Mouse (Mus musculus) left cerebral cortex, postnatal 25 days (tissue): ENCODE results near the gene Fam49a. TPM values are rescaled to one million over a fixed set of nuclear protein-coding genes. Genes with fewer than 3 reads are reported as not detected.
"Not testable (repeated sequence)": the region's sequence is repeated elsewhere in the genome, so short reads cannot be mapped to it uniquely, and the experiment has no call there.

Experiments
- DNase-seq, 2 experiments: peaks; one replicate each; pipeline ENCODE4 v3.0.0; 2022; ENCODE audit warnings: low spot score in 2 of 2, mixed read lengths in 1 of 2
- intact Hi-C: fragments of 180-260 bp; cut with DNase I; formaldehyde crosslinking; loops from one replicate; pipeline ENCODE4 v1.15.1; 2025
- total RNA-seq, 2 experiments: library from RNA; stranded (reverse); gene quantifications; 2 replicates each; pipeline ENCODE4 v1.2.3; 2021

The Fam49a gene
- 100 to 1,000 TPM; 206 to 223 TPM for total RNA-seq

DNA sequence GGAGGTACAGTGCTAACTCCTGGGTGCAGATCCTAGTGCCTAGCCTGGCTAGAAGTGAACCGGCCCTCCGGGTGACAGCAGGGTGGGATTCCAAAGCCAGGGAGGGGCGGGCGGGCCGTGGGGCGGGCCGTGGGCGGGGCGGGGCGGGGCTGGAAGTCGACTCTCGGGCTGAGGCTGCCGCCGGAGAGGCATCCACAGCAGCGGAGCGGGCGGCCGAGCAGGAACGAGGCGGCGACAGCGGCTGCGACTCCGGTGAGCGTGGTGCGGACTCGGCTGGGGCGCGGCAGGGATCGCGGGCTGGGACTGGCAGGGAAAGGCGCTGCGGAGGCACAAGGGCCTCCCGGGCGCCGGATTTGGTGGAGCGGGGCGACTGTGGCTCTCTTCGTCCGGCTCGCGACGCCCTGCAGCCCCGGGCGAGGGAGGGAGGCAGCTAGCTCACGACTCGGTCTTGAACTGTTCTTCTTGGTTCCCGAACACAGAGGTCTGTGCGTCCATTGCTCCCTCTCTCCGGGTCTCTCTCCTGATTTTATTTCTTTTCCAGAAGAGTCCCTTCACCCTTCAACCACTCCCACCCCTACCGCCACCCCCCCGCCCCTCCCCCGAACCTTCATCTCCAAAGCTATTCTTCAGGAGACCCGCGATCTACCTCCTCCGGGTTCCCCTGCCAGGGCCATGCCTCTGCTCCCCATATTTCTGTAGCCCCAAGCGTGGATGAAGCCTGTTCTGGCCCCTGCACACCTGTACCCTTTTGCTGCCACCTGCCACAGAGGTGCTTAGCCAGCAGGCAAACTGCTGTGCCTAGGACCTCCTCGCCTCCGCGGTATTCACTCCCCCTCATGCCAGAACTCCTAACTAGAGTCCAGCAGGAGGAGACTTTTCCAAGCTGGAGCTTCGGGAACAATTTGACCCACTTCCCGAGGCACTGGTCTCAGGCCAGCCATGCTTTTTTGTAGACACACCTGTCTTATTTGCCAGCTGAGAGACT lies at the start of gene Fam49a:
Gene Fam49a (plus strand): TSS at position 153 of the 985 bp plus-strand sequence.
- DNase-seq: peak; percentile 79 to 80
- intact Hi-C loops: loop anchor here (2.0 to 5.0 kb wide), 5 partner anchors 37 to 81 kb away; no protein-coding TSS in a partner anchor

DNA sequence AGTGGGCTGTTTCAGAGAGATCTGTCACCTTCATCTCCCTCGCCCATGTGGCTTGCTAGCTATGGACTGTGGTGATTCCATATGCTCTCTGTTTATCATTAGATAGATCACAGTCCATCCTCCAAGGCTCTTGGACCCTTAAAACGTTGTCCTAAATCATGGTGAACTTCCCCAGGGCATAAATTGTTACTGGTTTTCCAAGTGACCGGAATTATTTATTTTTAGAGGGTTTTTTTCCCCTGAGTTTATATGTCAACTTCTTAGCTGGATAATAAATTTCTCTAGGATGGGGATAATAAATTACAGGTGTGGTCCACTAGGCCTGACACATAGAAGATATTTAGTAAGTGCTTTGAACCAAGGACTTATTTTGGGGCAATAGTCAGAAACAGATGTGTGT lies 48.4 kb upstream of the Fam49a start:
- intact Hi-C loops: no loop called here
- DNase-seq: no peak

DNA sequence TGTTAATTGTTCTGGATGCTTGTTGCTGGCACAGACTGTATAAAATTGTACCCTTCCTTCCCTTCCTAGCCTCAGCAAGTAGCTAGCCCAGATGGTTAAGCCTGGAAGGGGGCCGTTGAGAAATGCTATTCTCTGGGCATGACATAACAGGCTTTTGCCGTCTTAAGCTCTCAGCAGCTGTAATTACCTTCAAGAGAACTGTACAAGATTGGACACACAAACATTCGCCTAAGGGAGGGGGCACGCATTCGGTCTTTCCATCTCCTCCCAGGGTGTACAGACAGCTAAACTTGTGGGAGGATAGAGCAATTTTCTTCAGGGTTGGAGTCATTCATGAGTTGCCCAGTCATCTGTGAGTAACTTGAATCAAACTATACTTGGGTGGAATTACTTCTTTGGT lies 43.0 kb upstream of the Fam49a start:
- no peak for DNase-seq
- intact Hi-C loops: loop anchor here (2.0 kb wide), 1 partner anchor 38 kb away; no protein-coding TSS in a partner anchor

DNA sequence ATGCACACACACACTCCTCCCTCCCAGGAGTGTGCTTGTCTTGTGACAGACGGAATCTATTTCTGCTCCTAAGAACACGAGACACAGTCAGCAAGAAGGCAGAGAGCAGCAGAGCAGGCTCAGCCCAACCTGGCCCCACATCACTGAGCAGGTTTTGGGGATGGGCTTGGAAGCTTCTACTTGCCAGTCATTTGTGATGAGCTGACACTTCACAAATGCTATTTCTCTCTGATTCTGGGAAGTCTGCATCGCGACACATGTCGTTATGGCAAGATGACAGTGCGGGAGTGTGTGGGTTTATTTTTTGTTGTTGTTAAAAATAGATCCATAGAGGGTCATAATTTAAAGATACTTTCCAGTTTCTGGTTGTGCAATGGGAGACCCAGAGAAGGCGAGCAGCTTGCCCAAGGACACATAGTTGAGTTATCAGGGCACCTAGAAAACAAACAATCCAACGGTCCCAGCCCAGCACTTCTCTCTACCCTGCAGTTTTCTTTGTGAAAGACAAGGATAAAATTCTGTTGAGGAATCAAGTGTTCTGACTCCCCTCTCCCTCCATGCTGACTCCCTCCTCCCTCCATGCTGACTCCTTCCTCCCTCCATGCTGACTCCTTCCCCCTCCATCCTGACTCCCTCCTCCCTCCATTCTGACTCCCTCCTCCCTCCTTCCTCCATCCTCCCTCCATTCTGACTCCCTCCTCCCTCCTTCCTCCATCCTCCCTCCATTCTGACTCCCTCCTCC lies 41.0 kb upstream of the Fam49a start:
- peak; percentile 49 to 86 for DNase-seq
- intact Hi-C loops: no loop called here

DNA sequence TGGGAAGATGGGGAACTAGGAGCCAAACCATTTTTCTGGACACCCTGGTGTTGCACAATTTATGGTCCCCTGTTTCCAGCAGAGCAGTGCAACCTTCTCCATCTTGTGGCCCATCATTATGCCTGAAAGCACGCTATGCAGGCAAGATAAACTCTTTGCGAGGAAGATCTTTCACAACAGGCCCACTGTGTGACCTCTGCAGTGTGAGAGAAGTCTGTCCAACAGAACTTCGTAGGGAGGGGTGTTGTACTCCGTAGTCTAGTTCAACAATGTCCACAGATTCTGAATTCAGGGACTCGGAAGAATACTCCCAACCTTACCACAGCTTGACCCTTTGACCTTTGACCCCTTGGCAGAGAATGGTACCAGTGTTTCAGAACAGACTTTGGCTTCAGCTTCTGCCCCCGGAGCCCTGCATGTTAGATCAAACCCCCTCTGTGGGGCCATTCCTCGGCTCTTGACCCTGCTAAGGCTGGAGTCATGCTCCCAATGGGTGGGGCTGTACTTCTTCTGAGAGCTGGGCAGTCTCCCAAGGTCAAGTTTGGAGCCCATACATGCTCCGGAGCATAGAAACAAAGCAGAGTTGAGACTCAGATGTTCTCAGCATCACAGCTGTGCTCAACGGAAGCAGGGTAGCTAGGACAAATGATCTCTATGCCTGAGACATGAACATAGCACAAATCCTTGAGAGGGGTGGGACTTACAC lies 39.2 kb upstream of the Fam49a start:
- DNase-seq: no peak
- intact Hi-C loops: no loop called here

DNA sequence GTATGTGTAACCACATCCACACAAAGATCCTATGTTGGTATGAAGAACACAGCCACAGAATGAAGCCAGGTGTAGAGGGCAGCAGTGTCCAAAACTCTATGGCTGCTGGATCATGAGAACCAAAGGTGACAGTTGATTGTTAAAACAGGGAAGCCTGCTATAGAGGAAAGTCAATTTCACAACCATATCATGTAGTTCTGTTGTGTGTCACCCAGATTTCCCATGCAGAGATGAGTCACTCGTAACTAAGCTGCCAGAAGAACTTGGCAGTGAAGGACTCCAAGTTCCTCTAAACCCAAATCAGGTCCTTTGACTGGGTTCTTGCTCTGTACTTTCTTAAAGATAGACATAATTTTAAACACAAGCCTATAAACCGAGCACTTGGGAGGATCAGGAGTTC lies 38.6 kb upstream of the Fam49a start:
- intact Hi-C loops: no loop called here
- peak in 1 of 2 experiments; percentile 88 for DNase-seq

DNA sequence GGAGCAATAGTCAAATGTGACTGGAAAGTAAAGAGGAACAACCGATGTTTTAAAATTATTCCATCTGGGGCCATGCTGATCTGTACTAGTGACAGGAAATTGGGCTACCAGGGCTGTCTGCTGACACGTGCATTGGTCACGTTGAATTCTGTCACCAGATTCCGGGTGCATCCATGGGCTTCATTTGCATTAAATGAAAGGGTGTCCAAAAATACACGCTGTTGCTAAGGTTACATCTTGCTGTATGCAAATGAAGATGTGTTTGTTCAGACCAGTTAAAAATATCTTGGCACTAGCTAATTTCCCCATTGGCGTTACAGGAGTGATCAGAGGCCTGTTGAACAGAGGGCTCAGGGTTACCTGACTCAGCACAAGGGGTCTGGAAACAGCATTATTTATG lies 36.2 kb upstream of the Fam49a start:
- intact Hi-C loops: loop anchor here (2.0 kb wide), 1 partner anchor 37 kb away; the partner anchor contains the start of gene Fam49a
- peak; percentile 78 to 95 for DNase-seq

DNA sequence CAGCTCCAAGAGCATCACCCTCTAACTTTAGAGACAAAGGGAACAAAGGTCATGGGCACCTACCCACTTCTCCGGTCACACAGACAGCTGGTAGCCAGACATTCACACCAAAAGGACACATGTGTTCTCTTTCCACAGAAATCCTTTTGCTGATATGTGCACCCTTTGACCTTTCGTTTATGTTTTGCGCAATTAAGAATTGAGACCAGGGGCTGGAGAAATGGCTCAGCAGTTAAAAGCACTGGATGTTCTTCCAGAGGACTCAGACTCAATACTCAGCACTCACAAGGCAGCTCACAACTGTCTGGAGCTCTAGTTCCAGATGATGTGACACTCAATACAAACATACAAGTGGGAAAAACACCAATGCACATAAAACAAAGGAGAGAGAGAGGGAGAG lies 34.3 kb upstream of the Fam49a start:
- DNase-seq: no peak
- intact Hi-C loops: no loop called here

DNA sequence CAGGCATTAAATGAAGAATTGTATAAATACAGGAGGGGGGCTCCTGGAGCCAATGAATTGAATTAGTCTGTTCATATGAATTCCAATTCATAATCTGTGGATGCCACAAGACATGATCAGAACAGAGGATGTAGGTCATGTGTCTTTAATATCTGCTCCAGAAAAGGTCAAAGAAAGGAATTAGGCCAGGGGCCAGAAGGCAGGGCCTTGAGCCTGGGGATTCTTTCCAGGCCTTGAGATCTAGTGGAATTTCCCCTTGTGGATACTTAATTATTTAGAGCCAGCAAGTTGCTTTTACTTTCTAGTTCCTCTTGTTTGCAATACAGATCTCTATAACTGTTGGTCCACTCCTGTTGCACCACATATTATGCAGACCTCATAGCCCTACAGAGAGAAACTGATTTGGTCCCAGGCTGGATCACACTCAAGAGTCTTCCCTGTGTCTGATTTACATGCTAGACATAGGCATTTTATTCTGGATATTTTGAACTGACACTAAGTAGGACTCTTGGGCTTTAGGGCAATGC lies 31.8 kb upstream of the Fam49a start:
- DNase-seq: no peak
- intact Hi-C loops: no loop called here

DNA sequence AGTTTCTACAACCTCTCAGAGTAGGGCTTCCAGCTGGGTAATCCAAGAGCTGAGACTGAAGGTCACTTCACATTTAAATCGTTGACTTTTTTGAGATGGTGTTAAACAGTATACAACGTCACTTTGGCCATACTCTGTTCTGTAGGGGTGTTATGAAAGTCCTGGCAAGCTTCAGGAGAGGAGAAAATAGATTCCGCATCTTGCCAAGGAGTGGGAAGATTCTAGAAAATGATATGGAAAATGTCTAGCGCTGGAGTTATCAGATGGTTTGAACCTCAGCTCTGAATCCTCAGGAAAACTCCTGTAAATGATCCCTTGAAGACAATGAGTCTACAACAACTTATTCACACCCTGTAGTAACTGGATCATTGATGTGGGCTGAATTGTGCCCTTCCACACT lies 29.8 kb upstream of the Fam49a start:
- DNase-seq: peak in 1 of 2 experiments; percentile 78
- intact Hi-C loops: no loop called here

DNA sequence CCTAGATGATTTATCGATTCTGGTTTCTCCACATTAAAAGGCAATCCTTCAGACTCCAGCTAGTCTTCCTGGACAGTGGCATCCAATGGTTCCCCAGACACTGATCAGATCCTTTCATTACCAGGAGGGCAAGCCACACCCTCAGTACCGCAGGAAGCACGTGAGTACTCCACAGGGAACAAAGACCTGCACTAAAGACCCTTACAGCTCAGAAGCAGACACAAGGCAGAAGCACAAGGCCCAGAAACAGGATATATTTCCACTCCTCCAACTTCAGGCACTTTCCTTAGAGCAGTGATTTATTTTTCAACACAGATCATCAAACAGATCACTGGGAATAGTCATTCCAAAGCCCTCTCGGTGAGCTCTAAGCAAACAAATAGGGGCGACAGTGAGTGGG lies 25.0 kb upstream of the Fam49a start:
- DNase-seq: no peak
- intact Hi-C loops: no loop called here

DNA sequence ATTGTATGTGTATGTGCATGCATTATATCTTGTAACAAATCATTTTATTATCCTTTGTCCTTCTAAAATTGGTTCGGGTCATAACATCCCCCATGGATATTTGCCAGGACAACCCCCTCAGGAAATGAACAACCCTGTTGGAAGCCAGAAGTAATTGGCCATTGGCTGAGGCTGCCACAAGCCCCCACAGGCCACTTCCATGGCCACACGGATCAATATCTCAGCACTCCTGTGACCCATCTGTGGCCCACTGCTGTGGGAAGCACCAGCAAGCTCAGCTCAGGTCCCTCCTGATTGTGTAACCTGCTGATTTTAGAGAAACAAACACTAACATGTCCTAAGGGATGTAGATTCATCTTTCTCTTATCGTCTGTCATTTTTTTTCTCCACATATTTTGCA lies 22.4 kb upstream of the Fam49a start:
- DNase-seq: no peak
- intact Hi-C loops: no loop called here

DNA sequence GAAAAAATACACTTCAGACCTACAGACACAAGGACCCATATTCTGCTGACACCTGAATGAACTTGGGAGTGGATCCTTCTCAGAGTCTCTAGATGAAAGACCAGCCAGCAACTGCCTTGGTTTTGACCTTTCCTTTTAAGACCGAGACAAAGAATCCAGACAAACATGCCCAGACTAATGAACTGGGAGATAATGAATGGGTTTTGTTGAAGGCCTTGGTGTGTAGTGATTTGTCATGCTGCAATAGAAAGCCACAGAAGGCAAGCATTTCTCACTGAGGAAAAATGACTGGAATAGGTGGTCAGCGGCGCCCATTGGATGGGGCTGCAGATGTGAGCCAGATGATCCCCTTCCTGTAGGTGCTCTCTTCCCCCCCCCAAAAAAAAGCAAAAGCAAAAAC lies 18.8 kb upstream of the Fam49a start:
- DNase-seq: no peak
- intact Hi-C loops: no loop called here

DNA sequence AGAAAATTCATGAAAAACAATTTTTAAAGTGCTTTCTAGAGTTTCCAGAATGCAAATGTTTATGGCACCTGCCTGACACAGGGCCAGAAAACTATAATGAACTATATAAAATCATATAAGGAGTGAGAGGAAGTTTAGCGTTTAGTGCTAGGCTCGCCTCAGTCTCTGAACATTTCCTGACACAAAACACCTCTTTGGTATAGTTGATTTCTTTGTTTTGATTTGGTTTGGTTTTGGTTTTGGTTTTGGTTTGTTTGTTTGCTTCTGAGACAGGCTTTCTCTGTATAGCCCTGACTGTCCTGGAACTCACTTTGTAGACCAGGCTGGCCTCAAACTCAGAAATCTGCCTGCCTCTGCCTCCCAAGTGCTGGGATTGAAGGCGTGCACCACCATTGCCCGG lies 14.9 kb upstream of the Fam49a start:
- DNase-seq, intact Hi-C loops: not testable (repeated sequence)

DNA sequence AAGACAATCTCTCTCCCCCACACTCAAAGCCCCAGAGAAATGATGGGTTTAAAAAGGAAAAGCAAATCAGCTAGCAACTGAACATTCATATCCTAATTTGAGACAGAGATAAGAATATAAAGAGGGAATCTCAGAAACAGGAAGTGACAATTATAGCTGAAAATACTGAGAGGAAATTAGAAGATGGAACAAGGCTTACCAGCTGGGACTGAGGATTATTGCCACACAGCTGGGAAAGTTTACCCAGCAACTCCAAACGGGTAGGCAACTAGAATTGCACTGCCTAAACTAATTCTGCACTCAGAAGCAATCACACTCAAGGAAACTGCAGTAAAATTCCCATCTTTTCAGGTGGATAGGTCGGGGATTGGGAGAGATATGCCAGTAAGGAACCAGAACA lies 12.4 kb upstream of the Fam49a start:
- DNase-seq: no peak
- intact Hi-C loops: no loop called here

DNA sequence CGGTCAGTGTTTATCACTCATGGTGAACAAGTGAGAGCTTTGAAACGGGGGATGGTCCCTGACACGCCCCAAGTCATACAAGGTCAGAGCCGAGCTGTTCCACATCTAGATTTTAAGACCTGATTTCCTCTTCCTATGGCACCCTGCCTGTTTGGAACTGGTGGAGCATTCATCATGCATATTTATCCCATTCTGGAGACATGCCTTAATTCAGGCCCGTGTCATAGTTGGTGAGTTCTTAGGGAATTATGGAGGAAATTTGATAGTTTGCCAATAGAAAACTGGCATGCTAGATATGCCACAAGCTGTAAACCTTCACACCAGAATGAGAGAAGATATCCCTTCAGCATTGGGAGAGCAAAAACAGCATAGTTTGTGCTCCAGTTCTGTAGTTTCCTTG lies 8.4 kb upstream of the Fam49a start:
- intact Hi-C loops: no loop called here

DNA sequence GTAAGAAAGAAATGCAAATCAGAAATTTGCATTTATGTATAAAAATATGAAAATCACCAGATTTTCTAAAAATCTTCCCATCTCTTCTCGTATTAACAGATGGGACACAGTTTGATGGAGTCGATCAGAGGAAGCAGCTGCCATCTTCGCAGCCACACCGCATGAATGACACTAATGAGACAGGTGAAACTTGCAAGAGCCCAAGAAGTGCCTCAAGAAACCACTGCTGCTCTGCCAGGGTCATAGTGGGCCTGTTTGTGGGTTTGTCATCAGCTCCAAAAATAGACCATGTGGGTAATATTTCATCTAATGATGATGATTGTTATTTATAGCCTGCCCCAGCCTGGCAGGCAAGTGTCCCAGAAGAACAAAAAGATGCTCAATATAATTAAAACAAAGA lies 7.8 kb upstream of the Fam49a start:
- intact Hi-C loops: no loop called here
- no peak for DNase-seq

More for the DNA sequence above, 8.4 kb upstream of the Fam49a start:
- DNase-seq: no peak

DNA sequence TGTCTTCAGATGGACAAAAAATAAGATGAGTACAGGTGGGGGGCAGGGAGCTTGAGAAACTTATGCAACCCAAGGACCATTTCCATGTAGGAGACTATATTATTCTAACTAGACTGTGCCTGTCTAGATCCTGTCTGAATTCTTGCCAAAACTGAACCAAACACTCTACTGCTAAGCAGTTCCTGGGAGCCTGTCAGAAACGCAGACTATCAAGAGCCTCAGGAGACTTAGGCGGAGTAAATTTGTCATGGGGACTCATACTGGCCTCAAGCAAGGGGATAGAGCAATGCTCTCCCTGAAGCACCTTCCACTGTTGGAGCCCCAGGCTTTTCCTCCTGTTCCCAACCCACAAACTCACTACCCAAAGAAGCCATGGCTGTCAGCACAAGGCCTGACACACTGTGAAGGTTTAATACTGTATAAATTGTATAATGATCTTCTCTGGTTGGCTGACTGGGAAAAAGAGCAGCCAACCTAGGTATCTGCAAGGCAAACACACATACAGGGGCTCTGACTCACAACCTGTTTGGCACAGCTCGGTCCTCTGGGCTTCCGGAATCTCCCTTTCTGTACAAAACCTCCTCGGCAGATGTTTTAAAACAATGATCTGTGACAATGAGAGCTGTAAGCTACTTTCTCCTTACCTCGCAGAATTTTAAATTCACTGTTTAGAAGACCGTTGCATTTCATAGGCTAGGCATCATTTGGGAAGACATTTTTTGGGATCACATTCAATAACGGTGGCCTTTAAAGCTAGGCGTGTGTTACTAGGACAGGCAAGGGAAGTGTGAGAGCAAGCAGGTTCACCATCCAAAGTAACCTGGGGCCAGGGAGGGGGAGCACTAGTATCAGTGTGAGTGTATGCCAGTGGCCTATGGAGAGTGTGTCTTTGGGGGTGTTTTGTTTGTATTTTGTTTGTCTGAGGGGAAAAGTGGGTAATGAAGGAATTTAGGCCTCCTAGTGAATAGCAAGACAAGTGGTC lies 669 bp upstream of the Fam49a start:
- intact Hi-C loops: loop anchor here (5.0 kb wide), 2 partner anchors 41 to 64 kb away; no protein-coding TSS in a partner anchor

More for the DNA sequence above, 669 bp upstream of the Fam49a start:
- DNase-seq: no peak
